Mouse (Mus musculus): ENCODE measurements at regions not wholly inside any gene's neighbourhood (a gene's known extent, or its start where the extent isn't known, plus 50 kb on each side); places are given as distances from the start of the nearest gene placed in this dataset.

DNA sequence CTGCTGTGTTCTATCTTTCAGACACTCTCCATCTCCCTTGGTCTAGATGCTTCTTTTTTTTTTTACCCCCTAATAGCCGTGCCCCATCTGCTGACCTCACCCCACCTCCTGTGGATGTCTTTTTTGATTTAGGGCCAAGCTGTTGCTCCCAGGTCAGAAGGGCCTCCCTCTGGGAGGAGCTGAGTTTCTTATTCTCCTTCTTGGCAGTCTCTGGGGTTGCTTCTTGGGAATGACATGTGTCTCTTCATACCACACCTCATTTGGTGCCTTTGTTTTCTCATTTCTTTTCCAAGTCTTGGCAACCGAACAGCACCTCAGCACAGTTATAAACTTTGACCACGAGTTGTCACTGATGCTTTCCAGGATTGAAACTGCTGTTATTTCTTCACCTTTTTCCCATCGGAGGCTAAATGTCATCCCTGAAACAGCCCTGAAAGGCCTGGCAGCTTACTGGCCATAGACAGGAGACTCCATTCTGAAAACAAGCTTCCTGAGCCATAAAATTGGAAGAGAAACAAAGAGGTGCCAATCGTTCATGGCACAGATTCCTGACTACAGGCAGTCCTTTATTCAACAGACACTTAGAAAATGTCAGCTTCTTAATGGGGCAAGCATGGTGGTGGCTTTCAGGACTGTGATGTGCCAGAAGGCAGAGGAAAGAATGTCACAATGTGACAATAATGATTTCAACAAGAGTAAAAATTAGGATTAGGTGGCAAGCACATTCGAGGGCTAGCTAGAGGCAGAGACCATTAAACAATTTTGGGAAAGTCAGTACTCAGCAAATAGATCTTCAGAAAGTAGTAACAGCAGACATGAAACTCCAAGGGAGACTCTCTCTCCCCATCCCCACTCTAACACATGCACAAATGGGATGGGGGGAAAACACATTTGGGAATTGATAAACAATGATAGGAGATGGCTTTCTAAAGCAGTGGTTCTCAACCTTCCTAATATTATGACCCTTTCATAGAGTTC is 197.1 kb upstream of the Arrdc4 start:
- DNase-seq = no peak

DNA sequence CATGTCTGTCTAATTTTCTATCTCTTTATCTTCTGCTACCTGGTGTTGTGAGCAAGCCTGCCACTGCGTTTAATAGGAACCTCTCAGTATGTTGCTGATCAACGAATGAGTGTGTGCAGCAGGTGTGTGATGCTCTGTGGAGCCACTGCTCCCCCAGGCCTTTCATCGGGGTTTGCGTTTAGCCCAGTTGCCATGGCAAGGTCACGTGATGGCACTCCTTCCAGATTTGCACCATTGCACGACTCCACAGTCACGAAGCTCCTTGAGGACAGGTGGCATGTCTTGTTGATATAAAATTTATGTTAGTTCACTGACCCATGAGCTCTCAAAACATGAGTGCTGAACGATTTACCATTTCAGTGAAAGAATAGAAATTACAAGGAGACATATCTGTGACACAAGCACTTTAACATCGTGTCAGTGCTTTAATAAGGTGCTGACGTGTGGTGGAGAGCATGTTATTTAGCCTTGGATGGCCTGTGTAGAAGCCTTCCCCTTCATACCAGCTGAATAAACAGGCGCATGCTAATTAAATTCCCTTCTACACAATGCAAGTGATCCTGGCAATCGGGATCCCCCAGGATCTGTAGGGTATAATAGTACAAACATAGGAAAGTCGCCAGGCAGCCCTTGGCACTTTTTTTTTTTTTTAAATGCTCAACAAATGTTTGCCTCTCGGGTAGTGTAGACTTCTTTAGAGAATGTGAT is 181.7 kb upstream of the Arrdc4 start:
- no peak for DNase-seq

DNA sequence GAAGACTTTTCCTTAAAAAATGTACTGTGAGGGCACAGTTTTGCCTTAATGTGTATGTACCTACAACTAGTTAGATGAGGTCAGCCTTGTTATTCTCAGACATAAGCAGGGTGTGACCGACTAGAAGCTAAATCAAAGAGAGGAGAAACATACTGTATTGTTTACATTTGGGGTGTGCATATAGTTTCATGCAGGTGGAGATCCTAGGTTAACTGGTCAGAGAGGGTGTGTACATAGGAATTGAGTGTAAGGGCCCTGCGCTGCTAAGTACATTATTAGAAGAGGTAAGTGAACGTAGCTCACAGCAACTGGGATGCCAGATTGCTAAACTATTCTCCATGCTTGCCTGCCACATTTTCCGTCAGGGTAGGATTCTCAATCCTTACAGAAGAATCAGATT is 180.6 kb upstream of the Arrdc4 start:
- DNase-seq = no peak

GRCm38 (mm10) chr7:68925640-68926039 is 176.6 kb upstream of the Arrdc4 start:
- DNase-seq = no peak

- no peak for DNase-seq
Observed at GRCm38 (mm10) chr7:68918632-68919435, 169.8 kb upstream of the Arrdc4 start.

- no peak for DNase-seq
Observed at GRCm38 (mm10) chr7:68917876-68918200, 168.8 kb upstream of the Arrdc4 start.

DNA sequence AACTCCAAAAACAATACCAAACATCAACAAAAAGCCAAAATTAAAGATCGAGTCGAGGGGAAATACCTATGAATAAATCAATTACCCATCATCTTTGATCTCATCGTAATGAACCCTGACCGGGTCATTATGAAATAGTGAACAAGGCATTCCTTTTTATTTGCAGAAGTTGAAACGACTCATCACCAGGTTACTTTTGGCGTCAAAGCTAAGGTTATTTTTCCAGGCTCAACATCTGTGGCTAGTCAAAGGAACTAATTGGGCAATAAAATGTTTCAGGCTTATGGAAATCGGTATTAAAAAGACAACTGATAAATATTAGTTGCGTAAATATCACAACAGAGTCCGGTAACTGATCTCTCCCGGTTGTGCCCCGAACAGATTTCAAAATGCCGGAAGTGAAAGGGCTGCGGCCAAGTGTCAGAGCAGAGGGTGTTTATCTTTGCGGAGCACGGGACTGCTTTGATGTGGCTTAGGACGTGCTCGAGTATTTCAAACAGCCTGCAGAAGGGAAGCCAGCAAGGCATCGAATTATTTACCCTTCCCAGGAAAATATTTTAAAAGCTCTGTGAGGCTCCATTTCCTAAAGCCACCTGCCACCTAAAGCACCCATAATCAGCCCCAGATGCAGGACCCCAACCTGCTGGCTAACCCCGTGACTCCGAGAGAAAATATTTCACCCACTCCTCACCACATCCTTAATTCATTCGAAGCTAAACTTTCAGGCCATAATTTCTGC is 168.3 kb upstream of the Arrdc4 start:
- DNase-seq = peak; percentile 33

GRCm38 (mm10) chr7:68915976-68916375 is 166.9 kb upstream of the Arrdc4 start:
- no peak for DNase-seq

DNA sequence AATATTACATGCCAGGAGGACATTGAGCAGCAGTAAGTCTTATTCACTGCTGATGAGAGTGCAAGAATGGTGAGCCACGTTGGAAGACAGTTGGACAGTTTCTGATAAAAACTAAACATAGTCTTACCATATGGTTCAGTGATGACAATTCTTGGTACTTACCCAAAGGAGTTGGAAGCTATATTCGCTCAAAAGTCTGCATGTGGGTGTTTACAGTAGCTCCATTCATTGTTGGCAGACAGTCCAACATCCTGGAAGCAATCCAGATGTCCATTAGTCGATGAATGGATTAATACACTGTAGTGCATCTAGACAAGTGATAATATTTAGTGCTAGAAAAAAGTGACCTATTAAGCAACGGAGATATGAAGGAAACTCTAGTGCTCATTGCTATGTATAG is 165.3 kb upstream of the Arrdc4 start:
- DNase-seq = no peak

DNA sequence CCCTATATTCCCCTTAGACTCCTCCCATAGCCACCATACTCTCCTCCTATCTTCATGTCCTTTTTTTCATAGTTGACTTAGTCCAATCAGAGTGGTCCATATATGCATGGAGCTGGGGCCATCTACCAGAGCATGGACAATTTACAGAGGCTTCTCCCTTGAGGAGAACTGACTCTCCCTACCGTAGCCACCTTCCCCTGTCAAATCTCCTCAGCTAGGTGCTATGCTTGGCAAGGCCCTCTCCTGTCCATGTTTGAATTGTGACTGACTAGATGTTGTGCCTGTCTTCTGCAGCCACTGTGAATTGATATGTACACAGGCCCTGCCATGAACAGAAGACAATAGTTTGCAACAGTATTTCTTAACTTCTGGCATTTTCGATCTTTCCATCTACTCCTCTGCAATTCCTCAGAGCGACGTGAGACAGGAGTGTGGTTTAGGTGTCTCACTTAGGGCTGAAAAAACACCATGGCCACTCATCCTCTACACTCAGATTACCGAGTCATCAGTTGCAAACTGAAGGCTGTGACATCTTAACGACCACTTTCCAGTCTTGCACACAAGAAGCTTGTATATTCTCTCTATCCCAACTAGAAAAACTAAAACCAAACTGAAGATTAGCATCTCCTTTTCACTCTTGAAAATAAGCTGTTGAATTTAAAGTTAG is 163.1 kb upstream of the Arrdc4 start:
- no peak for DNase-seq

- DNase-seq = no peak
Observed at GRCm38 (mm10) chr7:68911562-68911961, 162.5 kb upstream of the Arrdc4 start.

DNA sequence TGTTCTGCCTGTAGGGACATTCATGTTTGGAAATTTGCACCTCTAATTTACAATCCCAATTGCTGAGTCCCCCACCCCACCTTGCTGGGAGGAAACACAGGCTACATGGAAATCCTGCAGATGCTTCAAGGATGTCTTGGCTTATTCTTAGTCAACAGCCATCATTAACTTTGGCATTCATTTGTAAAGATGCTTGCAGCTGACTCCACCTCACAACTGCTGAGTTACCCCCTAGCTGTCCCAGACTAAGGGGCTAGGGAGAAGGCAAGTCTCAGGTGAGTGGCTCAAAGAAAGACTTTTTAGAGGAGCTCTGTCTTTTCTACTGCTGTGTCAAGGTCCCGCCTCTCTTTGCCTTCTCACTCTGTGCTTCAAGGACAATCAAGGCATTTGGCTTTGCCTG is 160.7 kb upstream of the Arrdc4 start:
- no peak for DNase-seq

GRCm38 (mm10) chr7:68908401-68908834 is 159.4 kb upstream of the Arrdc4 start:
- DNase-seq = no peak

DNA sequence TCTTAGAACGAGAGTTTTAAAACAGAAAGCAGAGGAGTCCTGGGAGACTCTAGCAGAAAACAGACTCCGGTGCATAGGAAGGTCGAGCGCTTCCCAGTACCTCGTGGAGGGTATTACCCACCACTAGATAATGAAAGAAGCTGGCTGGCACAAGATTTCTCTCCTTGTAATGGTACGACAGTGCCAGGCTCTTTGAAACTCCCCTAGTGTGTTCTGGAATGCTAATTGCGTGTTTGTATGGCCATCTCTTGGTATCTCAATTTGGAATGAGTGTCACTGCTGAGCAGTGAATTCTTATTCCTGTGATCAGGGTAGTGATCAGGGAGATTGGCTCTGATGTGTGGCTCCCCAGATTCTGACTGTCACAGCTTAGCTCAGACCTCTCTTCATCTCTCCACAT is 158.8 kb upstream of the Arrdc4 start:
- DNase-seq = no peak

GRCm38 (mm10) chr7:68906771-68907395 is 157.8 kb upstream of the Arrdc4 start:
- DNase-seq = no peak

- no peak for DNase-seq
Observed at GRCm38 (mm10) chr7:68905793-68906192, 156.8 kb upstream of the Arrdc4 start.

DNA sequence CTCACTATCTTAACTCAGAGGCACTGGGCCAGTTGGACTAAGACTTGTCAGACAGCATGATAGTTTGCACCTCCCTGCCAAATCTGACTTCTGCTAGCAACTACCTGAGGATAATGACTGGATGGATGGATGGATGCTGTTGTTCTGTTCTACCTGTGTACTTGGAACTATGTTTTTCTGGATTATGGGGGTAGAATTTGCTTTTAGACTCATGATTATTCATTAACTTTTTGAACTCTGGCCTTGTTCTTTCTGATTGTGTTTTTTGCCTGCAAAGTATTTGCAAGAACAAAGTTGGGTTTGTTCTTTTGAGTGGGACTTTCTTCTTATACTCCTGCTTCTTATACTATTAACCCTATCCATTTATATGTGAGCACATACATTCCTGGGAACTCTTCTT is 137.1 kb upstream of the Arrdc4 start:
- no peak for DNase-seq

- no peak for DNase-seq
Observed at GRCm38 (mm10) chr7:68873008-68873407, 124.0 kb upstream of the Arrdc4 start.

- no peak for DNase-seq
Observed at GRCm38 (mm10) chr7:68864322-68865031, 115.4 kb upstream of the Arrdc4 start.
